Mouse (Mus musculus) frontal cortex, postnatal 10 days (tissue): Measurements from ENCODE around the gene Kpna4.
"Not testable (repeated sequence)": the region's sequence is repeated elsewhere in the genome, so short reads cannot be mapped to it uniquely, and the experiment has no call there.

ENCODE experiments used
- DNase-seq, 2 experiments: peaks; one replicate each; pipeline ENCODE4 v3.0.0; 2022; ENCODE audit warnings: low spot score in 2 of 2, mixed read lengths in 1 of 2

The Kpna4 gene

DNA sequence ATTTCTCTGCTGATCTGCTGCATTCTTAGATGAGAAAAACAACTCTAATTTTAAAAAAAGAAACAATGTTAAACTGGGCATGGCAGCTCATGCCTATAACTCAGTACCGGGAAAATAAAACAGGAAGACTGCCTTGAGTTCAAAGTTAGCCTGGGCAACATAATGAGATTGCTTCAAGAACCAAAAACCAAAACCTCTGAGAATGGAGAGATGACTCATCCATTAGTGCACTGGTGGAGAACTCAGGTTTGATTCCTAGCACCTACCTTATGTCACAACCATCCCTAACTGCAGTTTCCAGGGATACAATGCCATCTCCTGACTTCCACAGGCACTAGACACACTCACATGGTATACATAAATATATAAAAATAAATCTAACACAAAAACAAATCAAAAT lies 17.8 kb downstream of the Kpna4 start:
- DNase-seq = no peak

DNA sequence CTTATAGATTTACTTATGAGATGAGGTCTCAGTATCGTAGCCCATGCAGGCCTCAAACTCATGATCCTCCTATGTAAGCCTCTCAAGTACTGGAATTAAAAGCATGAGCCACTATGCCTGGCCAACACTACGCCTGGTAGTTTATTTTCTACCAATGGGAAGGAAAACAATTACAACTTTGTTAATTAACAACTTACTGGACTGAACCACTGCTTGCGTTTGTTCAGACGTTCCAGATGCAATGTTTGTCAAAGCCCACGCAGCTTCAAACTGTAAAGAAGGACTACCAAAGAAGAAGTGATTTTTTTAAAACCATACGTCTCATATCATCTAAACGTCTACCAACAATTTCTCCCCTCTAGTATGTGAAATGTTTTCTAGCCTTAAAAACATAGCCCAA lies 32.5 kb downstream of the Kpna4 start:
- no peak for DNase-seq

DNA sequence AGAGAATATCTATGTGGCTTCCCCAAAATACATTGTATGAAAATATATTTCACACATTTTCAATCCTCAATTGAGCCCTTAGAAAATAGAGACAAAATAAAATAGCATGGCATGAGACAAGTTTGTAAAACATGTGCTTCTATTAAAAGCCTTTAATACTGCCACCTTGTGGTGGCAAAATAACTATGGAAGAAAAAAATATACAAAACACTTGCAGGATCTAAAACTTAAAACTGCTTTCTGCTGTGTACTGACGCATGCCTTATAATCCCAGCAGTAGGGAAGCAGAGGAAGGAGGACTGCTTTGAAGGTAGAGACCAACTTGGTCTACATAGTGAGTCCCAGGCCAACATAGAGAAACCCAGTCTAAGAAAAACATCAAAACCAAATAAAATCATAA lies 62.9 kb downstream of the Kpna4 start:
- no peak for DNase-seq

- no peak for DNase-seq
Observed at GRCm38 (mm10) chr3:69062764-69063163, 64.1 kb downstream of the Kpna4 start.

DNA sequence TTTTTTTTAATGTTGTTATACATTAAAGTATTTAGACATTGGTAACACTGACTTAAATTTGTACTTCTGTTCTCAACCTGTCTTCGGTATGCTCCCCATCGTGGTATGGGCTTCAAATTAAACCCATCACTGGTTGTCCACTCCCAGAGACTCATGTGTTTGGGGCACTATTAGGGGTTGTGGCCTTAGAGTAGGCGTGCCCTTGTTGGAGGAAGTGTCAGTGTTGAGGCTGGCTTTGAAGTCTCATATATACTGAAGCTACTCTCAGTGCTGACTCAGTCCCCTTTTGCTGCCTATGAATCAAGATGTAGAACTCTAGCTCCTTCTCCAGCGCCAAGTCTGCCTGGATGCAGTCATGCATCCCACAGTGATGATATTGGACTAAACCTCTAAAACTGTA lies 66.2 kb downstream of the Kpna4 start:
- DNase-seq = no peak

DNA sequence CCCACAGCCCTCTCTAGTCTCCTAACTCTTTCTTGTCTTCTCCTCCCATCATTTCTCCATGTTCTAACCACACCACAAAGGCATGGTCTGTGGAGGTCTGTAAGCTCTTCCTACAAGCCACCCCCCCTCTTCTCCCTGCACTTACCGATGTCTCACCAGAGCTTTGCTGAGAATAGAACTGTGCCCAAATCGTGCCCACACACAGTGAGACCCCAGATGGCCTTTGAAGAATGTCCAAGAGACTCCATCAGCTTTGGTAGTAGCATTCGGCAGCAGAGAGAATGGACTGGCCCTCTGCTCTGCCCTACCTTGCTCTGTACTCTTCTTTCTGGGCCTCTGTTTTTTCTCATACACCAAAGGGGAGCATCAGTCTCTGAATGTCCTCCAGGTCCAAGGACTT lies 71.0 kb downstream of the Kpna4 start:
- DNase-seq = no peak

DNA sequence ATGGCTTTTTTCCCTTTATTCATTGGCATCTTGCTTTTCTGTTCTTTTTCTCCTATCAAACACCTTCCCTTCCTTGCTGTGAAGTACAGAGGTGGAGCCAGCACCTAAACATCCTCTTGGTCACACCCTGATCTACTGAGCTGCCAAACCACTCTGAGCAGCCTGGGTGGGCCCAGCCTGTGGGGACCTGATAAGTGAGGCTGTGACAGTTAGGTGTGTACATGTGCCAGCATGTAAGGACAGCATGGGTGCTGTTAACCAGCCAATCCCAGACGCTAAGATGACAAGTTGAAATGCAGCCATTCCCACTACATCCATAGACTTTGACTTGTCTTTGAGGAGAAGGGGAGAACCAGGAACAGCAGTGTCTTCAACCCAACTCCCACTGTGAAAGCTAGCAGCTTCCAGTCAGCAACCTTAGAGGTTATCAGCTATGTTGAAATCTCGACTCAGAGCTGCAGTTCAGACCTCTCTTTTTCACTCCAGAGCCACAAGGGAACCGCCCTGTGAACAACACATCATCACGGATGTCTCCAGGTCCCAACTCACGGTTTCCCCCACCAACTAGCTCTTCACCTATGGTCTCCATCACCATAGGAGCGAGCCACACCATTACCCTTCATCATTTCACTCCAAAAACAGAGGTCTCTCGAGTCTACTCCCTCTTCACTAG lies 72.0 kb downstream of the Kpna4 start:
- no peak for DNase-seq

- DNase-seq = no peak
Observed at GRCm38 (mm10) chr3:69051894-69052293, 75.0 kb downstream of the Kpna4 start.

GRCm38 (mm10) chr3:69049011-69049410 lies 77.9 kb downstream of the Kpna4 start:
- DNase-seq = no peak

DNA sequence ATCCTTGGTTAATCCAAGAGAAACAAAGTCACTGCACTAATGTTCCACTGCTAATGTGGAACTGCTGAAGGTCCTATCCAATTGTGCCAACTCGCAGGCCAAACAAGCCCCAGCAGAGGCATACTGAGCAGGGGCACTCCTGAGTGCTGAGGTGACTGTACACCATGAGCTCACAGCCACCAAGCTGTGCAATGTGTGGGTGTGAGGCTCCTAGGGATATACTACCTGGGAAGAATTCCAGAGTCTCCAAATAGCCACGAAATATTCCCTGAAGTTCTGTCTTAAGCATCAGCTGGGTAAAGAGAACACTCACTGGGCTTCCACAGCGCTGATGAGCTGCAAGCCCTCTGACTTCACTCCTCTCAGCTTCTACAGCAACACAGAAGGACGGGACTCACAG lies 79.2 kb downstream of the Kpna4 start:
- DNase-seq = no peak

DNA sequence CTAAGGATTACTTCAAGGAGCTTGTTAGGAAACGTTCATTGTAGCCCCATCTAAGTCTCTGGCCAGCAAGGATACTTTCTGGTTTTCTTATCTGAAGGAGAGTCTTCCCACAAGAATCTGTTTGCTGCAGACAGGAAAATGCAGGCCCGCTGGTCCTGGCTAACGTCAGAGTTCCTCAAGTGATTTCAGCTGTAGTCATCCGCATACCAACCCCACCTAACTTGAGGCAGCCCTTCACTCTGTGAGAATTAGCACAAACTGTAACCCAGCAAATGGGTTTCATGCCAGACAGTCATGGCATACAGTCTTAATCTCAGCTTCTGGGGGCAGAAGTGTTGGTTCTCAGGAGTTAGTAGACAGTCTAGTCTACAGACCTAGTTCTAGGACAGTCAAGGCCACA lies 80.4 kb downstream of the Kpna4 start:
- no peak for DNase-seq

DNA sequence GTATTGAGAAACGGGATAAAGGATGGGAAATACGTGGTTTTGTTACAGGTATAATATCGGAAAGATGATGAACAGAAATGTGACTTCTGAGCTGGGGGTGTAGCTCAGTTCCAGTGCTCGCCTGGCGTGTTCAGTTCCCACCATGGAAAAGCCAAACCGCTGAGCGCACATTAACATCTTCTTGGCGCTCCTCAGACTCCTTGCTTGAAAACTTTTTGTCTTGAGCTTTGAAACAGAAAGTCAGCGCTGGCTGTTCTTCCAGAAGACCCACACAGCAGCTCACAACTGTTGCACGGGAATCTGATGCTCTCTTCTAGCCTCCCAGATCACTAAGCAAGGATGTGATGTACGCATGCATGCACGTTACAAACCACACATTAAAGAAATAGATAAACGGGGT lies 81.2 kb downstream of the Kpna4 start:
- no peak for DNase-seq

DNA sequence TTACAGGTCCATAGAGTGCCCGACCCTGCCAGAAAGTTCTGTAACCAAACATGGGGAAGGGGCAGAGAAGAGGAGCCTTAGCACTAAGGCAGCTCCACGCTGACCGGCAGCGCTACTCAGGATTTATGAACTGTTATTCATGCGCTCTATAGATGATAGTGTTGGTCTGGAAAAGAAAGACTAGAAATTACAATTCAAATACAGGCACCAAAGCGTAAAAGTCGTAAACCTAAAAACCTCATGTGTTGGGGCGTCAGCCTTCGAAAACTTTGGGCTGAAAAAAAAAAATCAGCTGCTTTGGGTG lies 81.6 kb downstream of the Kpna4 start:
- DNase-seq = no peak

GRCm38 (mm10) chr3:69044645-69045399 lies 82.1 kb downstream of the Kpna4 start, which contains the start of gene Trim59:
Gene Trim59 (minus strand): TSS chr3:69044755.
- DNase-seq = peak; percentile 78 to 87

DNA sequence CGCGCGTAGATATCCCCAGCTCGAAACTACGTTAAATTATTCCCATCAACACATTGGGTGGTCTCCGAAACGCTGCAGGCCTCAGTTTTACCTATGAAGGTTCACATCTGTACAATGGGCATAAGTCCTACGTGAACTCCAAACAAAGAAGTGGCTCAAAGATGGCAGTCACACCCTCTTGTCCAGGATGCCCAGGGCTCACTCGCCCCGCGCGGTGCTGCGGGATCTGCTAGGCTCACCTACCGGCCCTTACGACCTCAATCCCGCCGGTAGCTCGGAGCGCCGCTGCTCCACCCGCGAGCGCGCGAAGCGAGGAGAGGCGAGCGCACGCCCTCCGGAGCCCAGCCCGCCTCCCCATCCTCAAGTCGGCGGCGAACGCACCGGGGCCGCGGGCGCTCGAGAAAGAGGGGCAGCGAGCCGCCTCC lies 82.7 kb downstream of the Kpna4 start:
- DNase-seq = no peak

GRCm38 (mm10) chr3:69041298-69041697 lies 85.6 kb downstream of the Kpna4 start:
- DNase-seq = no peak

DNA sequence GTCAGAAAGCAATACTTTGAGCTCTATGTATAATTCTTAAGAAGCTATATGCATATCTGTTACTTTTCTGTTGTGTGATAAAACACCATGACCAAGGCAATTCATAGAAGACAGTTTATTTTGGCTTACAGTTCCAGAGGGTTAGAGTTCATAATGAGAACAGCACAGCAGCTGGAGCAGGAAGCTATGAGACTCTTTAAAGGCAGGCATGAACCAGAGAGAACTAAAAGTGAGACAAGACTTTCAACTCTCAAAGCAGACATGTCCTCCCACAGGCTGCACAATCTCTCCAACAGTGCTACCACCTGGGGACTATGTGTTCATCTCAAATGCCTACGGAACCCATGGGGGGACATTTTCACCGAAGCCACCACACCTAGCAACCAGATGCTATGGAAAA lies 86.8 kb downstream of the Kpna4 start:
- no peak for DNase-seq

DNA sequence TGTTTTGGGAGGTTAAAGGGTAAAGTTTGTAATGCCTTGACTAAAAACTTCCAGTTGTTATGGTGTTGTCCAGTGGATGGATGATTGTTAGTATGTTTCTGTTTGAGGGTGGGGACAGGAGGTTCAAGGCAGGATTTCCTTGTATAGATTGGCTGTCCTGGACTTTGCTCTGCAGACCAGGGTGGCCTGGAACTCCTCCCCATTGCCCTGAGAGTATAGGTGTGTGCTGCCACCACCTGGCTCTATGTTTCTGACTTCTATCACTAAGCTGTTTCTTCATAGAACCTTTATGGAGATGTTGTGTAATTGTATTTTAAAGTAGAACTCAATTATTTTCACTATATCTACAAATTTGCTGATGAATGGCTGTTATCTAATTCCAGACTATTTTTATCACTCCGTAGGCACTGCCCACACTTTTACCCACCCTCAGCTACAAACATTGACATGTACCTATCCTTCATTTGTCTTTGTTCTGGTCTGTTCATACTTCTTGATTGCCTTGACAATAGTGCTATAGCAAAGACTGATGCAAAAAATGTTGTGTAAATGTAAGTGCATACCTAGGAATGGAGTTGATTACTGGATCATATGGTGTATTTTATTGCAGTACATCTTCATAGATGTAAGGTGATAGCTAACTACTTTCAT lies 100.7 kb downstream of the Kpna4 start:
- no peak for DNase-seq

DNA sequence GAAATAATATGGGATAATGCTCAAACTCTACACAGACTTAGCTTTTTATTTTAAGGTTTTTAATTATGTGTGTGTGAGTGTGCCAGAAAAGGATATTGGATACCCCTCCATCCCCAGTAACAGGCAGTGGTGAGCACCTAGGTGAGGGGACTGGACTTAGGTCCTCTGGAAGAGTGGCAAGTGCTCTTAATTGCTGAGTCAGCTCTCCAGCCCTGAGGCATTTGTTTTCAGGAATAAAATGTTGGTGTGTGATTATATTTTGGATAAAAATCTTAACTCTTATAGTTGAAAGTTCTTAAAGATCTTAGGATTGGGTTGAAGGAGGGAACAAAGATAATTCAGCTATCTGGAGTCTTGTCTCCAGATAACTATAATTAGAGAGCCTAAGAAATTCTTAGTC lies 106.1 kb downstream of the Kpna4 start:
- DNase-seq = no peak

DNA sequence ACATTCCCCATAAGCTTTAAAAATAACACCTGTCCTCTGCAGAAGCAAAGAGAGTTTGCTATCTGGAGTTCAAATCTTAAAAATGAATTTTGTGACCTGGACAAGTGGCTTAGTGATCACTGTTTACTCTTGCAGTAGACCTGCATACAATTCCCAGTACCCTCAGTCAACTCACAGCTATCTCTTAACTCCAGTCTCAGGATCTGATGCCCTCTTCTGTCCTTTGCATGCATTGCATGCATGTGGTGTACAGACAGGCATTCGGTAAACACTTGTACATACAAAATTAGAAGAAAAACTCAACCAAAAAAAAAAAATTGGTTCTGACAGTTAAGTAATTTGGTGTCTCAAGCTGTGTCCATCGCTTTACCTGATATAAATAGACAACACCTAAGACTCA lies 106.6 kb downstream of the Kpna4 start:
- DNase-seq = no peak

GRCm38 (mm10) chr3:69018635-69019034 lies 108.3 kb downstream of the Kpna4 start:
- not testable (repeated sequence) for DNase-seq

DNA sequence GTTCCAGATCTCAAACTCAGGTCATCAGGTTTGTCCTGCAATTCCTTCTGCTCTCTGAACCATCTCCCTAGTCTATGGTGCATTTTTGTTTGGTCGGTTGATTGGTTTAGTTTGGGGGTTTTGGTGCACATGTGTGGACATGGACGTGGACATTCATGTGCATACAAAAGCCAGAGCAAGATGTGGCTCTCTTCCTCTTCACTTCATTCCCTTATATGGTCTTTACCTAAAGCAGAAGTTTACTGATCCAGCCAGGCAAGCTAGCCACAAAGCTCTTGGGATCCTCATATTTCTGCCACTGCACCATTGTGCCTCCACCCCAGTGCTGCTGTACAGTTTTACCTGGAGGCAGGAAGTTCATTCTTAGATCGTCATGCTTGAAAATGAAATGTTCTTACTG lies 109.7 kb downstream of the Kpna4 start:
- no peak for DNase-seq
